Mouse (Mus musculus): ENCODE results near the gene Cfap97d2. TPM values are rescaled to one million over a fixed set of nuclear protein-coding genes. Genes with fewer than 3 reads are reported as not detected.

Gene Cfap97d2
- not detected for total RNA-seq (2021)
- long read RNA-seq, experiment 1 = 0 reads
- long read RNA-seq, experiment 2, partial matches to known transcripts = 0 of 1 reads
- long read RNA-seq, experiment 2, other reads (novel, unspliced or antisense) = 1 of 1 reads

DNA sequence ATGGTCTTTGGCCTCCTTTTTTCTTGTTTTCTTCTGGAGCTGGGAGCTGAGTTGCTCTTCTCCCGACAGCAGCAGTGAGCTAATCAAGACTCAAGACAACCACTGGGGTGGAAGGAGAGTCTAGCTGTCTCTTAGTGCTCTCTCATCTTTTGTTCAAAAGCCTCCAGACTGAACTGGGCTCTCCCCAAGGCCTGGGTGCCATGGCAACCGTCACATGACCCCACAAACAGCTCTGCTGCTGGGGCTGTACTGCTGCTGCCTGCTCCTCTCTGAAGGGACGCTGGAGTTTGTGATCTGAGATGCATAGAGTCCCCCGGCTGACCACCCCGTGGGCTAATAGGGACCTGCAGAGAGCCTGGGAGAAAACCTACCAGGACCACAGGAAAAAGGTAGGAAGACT, at the start of gene Cfap97d2:
Cfap97d2 (plus strand) TSS at position 222 of the 400 bp plus-strand sequence.
- peak; percentile 32 for DNase-seq (ENCODE audit: low spot score)

DNA sequence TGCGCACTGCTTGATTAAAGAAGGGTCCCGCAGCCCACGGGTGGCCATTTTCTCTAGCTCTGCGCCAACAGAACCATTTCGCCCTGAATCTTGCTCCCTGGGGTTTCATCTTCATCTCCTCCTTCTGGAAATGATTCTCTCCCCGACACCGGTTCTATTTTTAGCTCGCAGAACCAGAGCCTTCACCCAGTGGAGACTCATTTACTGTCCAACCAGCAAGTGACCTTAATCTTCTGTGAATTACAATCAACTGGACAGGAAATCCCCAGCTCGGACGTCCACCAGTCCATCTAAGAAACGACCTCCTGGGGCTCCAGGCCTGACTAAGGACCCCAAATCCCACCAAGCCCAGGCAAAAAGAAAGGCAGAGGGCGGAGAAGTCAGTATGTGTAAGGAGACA, 48.2 kb upstream of the Cfap97d2 start:
- no peak for DNase-seq (ENCODE audit: low spot score)

GRCm38 (mm10) chr8:13660323-13660722, 45.4 kb upstream of the Cfap97d2 start:
- DNase-seq (ENCODE audit: low spot score) = no peak

GRCm38 (mm10) chr8:13664711-13665210, 40.9 kb upstream of the Cfap97d2 start:
- DNase-seq (ENCODE audit: low spot score) = no peak

- DNase-seq (ENCODE audit: low spot score) = no peak
Observed at GRCm38 (mm10) chr8:13665538-13665937, 40.2 kb upstream of the Cfap97d2 start.

DNA sequence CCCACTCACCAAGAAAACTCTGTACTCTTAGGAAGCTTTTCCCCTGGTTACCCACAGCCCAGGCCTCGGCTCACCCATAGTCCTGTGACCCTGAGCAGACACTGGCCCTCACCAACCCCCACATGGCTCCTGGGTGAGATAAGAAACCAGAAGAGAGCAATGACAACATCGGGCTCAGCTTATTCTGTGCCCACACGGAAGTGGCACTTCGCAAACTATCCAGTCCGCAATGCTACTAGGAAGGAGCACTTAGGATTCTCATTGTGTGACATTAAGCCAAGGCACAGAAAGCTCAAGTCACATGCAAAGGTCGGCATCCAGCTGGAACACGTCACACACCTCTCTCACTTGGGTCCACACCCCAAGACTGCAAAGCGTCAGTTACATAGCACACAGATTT, 39.7 kb upstream of the Cfap97d2 start:
- peak; percentile 51 for DNase-seq (ENCODE audit: low spot score)

GRCm38 (mm10) chr8:13667917-13668316, 37.8 kb upstream of the Cfap97d2 start:
- DNase-seq (ENCODE audit: low spot score) = no peak

DNA sequence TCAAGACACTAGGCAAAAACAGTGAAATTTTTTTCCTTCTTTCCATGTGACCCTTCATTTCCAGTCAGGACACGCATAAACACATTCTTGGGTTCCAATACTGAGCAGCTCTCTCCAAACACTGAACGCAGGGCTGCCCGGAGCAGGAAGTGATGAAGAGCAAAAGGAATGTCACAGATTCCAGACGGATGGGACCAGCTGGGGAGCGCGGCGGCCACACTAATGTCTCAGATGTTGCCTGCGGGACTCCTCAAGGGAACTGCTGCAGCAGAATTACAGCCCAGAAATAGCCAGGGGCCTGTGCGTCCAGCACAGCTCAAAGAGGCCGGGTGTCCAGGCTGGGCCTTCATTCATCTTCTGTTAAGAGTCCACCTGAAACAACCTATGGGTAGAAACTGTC, 37.3 kb upstream of the Cfap97d2 start:
- DNase-seq (ENCODE audit: low spot score) = peak; percentile 74

DNA sequence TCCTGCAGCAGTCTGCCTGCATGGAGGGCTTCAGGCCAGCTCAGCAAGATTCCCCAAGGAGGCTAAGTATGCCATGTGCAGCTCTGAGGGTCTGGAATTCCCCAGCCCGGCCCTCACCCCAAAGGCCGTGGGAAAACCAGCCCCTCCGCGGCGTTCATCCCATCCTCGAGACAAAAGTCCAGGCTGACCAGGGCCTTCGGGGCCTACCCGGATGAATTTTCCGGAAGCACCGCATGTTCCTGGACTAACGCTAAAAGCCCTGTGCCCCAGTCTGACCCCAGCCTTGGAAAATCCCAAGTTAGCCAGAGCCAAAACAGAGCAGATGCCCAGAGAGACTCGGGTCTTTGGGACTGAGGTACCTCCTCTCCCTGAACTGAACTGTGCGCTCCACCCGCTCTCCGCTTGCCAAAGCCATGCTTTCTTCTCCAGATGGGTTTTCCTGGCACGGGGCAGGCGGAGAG, 35.6 kb upstream of the Cfap97d2 start:
- no peak for DNase-seq (ENCODE audit: low spot score)

DNA sequence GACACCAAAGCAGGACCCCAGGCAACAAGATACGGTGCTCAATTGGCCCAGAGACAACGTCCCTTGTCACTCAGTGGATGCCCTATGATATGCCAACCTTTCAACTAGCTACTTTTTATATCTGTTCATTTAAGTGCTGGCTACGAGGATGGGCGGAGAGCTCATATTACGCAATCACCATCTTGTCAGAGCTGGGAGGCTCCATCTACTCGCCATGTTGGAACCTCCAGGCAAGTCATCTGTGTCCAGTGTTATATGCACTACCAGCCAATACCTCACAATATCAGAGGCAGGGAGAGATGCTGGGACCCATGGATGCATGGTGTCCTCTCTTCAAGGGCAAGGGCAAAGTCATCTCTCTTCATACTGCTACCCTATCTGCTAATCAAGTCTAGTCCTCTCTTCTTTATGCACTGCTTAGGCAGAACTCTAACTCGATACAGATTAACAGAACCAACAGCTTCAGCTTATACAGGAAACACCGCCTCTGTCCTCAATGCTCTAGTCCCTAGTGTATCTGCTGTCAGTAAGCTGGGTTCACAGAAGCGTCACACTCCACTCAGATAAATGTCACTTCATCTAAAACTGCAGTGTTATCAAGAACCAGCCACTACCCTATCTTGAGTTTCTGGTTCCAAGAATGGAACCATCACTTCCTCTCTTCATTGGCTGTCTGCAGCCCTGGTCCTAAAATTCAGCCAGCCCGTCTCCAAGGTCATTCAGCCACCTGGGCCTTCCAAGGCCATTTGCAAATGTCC, 34.3 kb upstream of the Cfap97d2 start:
- no peak for DNase-seq (ENCODE audit: low spot score)

DNA sequence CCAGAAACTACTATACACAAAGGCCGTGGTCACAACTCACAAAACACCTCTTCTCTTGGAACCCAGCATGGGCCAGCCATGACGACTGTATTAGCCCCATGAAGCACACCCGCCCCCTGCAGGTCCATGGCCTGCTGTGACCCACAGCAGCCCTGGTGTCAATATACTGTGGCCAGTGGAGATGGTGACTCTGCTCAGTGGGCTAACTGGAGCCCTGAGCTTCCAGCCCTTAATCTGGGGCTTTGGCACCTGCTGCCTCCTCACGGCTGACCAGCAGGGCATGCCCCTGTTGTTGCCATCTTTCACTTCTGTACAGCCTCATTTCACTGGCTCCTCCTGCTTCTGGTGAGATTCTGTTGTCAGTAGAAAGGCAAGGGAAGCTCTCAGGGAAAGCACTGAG, 32.5 kb upstream of the Cfap97d2 start:
- peak; percentile 56 for DNase-seq (ENCODE audit: low spot score)

GRCm38 (mm10) chr8:13674294-13675010, 31.2 kb upstream of the Cfap97d2 start:
- peak; percentile 67 for DNase-seq (ENCODE audit: low spot score)

- no peak for DNase-seq (ENCODE audit: low spot score)
Observed at GRCm38 (mm10) chr8:13675121-13675520, 30.6 kb upstream of the Cfap97d2 start.

DNA sequence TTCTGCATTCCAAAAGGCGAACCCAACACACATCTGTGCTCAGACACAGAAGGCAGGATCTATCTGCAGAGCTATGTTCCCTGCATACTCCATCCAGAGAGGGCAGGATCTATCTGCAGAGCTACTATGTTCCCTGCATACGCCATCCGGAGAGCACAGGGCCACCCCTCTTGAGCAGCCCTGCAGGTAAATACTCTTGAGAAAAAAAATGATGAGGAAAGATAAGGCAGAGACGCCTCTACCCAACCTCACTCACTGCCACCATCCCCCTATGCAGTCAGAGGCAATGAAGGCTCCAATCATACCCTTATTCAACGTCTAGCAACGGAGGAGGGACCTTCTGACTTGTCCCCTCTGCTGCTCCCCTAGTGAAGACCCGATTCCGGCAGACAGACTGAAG, 30.2 kb upstream of the Cfap97d2 start:
- DNase-seq (ENCODE audit: low spot score) = no peak

GRCm38 (mm10) chr8:13676302-13676700, 29.4 kb upstream of the Cfap97d2 start:
- DNase-seq (ENCODE audit: low spot score) = peak; percentile 73

DNA sequence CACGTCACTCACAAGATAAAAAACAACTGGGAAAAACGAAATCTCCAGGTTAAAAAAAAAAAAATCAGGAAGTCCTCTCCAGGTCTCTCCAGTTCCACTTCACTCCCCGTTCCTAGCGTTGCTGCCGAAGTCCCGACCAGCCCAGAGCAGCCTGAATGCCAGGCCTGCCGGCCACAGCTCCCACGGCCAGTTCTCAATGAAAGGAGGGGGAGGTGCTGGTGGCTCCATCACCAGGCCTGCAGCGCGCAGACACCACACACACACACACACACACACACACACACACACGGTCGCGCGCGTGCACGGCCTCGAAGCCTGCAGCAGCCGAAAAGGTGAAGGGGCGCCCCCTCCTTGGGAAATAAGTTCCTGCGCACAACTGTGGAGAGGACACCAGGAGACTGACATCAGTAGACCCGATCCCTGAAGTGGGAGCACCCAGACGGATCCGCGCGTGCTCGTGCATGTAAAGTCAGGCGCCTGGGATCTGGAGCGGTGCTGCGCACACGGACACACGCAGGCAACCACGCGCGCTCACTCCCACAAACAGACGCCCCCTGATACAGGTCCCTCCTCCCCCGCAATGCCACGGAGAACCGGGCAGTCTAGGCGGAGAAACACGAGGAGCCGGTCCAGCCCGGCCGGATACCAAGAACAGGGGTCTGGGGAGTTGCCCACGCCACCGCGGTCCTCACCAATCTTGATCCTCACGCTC, 28.8 kb upstream of the Cfap97d2 start:
- DNase-seq (ENCODE audit: low spot score) = peak; percentile 68

DNA sequence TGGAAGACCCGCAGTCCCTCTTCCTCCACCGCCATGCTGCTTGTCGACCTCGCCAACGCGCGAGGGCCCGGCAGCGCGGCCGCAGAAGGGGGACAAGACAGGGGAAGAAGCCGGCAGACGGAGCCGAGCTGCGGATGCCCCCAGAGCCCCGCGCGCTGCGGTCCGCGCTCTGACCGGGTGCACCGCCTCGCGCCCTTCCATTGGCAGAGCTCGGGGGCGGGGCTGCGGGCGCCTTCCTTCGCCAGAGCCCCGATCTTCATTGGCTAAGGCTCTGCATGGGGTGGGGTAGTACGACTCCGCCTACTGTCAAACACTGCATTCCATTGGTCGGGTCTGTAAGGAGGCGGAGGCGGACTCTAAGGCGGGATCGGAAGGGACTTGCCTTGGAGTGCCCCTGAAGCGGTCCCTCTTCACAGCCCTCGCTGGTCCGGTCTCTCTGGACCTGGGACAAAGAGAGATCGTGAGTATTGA, 28.2 kb upstream of the Cfap97d2 start, which contains the start of gene Rasa3:
Rasa3 (minus strand) TSS at position 191 of the 471 bp plus-strand sequence.
- peak; percentile 96 for DNase-seq (ENCODE audit: low spot score)

DNA sequence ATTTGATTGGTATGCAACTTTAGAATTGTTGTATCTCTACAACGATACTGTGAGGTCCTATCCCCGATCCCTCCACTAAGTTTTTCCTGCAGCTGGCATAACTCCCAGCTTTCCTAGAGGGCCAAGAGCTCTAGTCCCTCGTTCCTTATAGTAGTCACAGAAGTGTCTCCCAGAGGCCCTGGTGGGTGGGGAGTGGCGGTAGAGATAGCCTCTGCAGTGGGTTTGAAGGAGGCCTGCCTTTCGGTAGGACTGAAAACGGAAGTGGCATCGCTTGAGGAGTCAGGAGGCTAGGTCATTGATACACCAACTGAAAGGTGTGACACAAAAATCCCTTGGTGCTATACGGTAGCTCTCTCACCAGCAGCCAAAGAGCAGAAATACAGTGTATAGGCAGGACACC, 27.5 kb upstream of the Cfap97d2 start:
- DNase-seq (ENCODE audit: low spot score) = no peak

DNA sequence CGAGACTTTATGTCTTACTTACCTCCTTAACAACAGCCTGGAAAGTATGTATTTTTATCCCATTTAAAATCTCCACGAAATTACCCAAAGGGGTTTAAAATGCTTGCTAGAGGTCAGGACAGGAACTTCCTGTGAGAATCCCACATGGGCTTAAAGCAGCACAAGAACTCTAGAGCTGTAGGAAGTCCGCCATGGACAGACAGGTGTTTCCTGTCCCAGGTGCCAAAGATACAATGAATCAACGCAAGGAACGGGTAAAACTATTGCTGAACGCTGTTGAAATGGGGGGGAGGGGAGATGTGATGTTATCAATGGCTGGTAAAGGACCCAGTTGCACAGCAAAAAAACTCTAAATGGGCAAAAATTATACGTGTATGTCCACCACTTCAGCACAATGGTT, 21.6 kb upstream of the Cfap97d2 start:
- DNase-seq (ENCODE audit: low spot score) = no peak

DNA sequence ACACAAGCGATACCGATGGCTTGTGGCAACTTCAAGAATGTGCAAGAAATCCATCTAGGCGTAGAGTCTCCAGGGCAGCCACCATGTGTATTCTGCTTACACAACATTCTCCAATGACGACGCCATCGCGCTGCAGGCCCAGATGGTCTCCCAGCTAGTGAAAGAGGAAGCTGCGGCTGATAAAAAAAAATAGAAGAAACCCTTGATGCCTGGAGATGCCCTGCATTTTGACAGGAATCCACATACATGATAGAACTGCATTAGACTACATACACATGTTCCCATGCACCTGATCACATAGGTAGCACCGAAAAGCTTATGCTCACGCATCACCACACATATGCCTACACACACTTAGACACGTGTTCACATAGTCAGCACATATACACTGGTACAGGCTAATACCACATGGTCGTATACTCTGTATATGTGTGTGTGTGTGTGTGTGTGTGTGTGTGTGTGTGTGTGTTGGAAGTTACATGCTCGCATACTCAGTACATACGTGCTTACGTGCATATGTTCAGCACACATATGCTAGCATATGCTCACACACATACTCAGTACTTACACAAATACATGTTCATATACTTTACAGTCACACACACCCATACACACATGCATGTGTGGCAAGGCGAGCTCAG, 19.9 kb upstream of the Cfap97d2 start:
- no peak for DNase-seq (ENCODE audit: low spot score)

GRCm38 (mm10) chr8:13686426-13686825, 19.3 kb upstream of the Cfap97d2 start:
- DNase-seq (ENCODE audit: low spot score) = no peak
